Comparison of ENCODE assay signal across 9 mouse cellular contexts in genomic region chr15:9155325-9155724, GRCm38 (mm10). TPM values are rescaled to one million over a fixed set of nuclear protein-coding genes. Genes with fewer than 3 reads are reported as not detected.
DNase-seq lines count a peak whose midpoint lies in the region; ATAC-seq and TF ChIP-seq lines count a peak whose summit lies in the region.
"Had no signal": no experiment of that assay in that cellular context is flagged by ENCODE, and none has a peak within 500 bp of the region (broad histone marks: within the 10 kb centered on the region; RNA-seq: fewer than 3 reads in every experiment).

TSS of gene Skp2 (minus strand) at chr15:9155425.

- DNase-seq in adrenal gland, postnatal 4 days (ENCODE audit: low spot score in 2 of 2): no peak
- no peak for DNase-seq in adrenal gland, postnatal 14 days
- DNase-seq in stomach, postnatal 0 days (ENCODE audit: low spot score): no peak
- no peak for DNase-seq in limb, embryonic 10.5 days (ENCODE audit: low spot score)
- no peak for DNase-seq in right cerebral cortex, adult 18-20 months
- DNase-seq in left cerebral cortex, adult 9 months (ENCODE audit: low spot score in 2 of 2): no peak

- H3K36me3 ChIP-seq in stomach, embryonic 14.5 days (ENCODE audit: control insufficient read depth, insufficient read depth, low read length): peaks cover 21% of the 10 kb centered on the region
- H3K36me3 ChIP-seq in stomach, postnatal 0 days (ENCODE audit: control insufficient read depth, insufficient read depth, low read length): no peaks in the 10 kb centered on the region
- H3K36me3 ChIP-seq in limb, embryonic 10.5 days: peaks cover 51% of the 10 kb centered on the region
- H3K36me3 ChIP-seq in neural tube, embryonic 15.5 days: peaks cover 57% of the 10 kb centered on the region

- TF ChIP-seq CTCF in stomach, postnatal 0 days (IDR thresholded peaks at IDR 0.05; ENCODE audit: low read depth): no peak

- H3K9ac ChIP-seq in stomach, embryonic 14.5 days (replicated peaks; ENCODE audit: low read depth, low read length): no peak within 1 kb of the TSS
- no peak within 1 kb of the TSS for H3K9ac ChIP-seq in stomach, postnatal 0 days (ENCODE audit: low read length)
- no peak within 1 kb of the TSS for H3K9ac ChIP-seq in neural tube, embryonic 15.5 days (replicated peaks)

- ATAC-seq in stomach, embryonic 14.5 days (ENCODE audit: insufficient number of reproducible peaks, insufficient read depth, low FRiP score, low read depth): no peak
- no peak for ATAC-seq in stomach, postnatal 0 days (ENCODE audit: low FRiP score, low TSS enrichment)
- no peak for ATAC-seq in neural tube, embryonic 15.5 days (ENCODE audit: low FRiP score)

- no peak within 1 kb of the TSS for H3K4me2 ChIP-seq in stomach, embryonic 14.5 days (replicated peaks; ENCODE audit: low read depth, low read length)
- no peak within 1 kb of the TSS for H3K4me2 ChIP-seq in stomach, postnatal 0 days (replicated peaks; ENCODE audit: low read depth)
- H3K4me2 ChIP-seq in neural tube, embryonic 15.5 days: no peak within 1 kb of the TSS

- H3K27ac ChIP-seq in stomach, embryonic 14.5 days (ENCODE audit: low read length): no peak within 1 kb of the TSS
- no peak within 1 kb of the TSS for H3K27ac ChIP-seq in stomach, postnatal 0 days (replicated peaks)
- H3K27ac ChIP-seq in limb, embryonic 10.5 days: no peak within 1 kb of the TSS
- H3K27ac ChIP-seq in neural tube, embryonic 15.5 days (replicated peaks): no peak within 1 kb of the TSS

- no peaks in the 10 kb centered on the region for H3K9me3 ChIP-seq in stomach, embryonic 14.5 days (ENCODE audit: control insufficient read depth, low read depth, low read length)
- H3K9me3 ChIP-seq in stomach, postnatal 0 days (ENCODE audit: control insufficient read depth, low read length): no peaks in the 10 kb centered on the region
- H3K9me3 ChIP-seq in limb, embryonic 10.5 days (replicated peaks): no peaks in the 10 kb centered on the region
- H3K9me3 ChIP-seq in neural tube, embryonic 15.5 days (replicated peaks): no peaks in the 10 kb centered on the region

- no peak for TF ChIP-seq EP300 in stomach, postnatal 0 days (optimal IDR thresholded peaks at IDR 0.05)

- H3K4me3 ChIP-seq in stomach, embryonic 14.5 days (ENCODE audit: low read depth, low read length): no peak within 1 kb of the TSS
- no peak within 1 kb of the TSS for H3K4me3 ChIP-seq in stomach, postnatal 0 days (ENCODE audit: low read depth, low read length)
- no peak within 1 kb of the TSS for H3K4me3 ChIP-seq in limb, embryonic 10.5 days
- H3K4me3 ChIP-seq in neural tube, embryonic 15.5 days (replicated peaks): no peak within 1 kb of the TSS
- H3K4me3 ChIP-seq: erythroblast, embryonic 14.5 days had no signal

- no peaks in the 10 kb centered on the region for H3K27me3 ChIP-seq in stomach, embryonic 14.5 days (ENCODE audit: control insufficient read depth, insufficient read depth, low read length)
- H3K27me3 ChIP-seq in stomach, postnatal 0 days (ENCODE audit: control insufficient read depth, insufficient read depth, low read length): no peaks in the 10 kb centered on the region
- H3K27me3 ChIP-seq in limb, embryonic 10.5 days (ENCODE audit: low read depth, poor library complexity, severe bottlenecking): no peaks in the 10 kb centered on the region
- no peaks in the 10 kb centered on the region for H3K27me3 ChIP-seq in neural tube, embryonic 15.5 days (replicated peaks)

- no peaks in the 10 kb centered on the region for H3K4me1 ChIP-seq in stomach, embryonic 14.5 days (ENCODE audit: control insufficient read depth, insufficient read depth, low read length)
- no peaks in the 10 kb centered on the region for H3K4me1 ChIP-seq in stomach, postnatal 0 days (replicated peaks; ENCODE audit: control insufficient read depth, insufficient read depth)
- no peaks in the 10 kb centered on the region for H3K4me1 ChIP-seq in limb, embryonic 10.5 days
- no peaks in the 10 kb centered on the region for H3K4me1 ChIP-seq in neural tube, embryonic 15.5 days

RNA-seq across cellular contexts. Expression of gene Skp2, which starts in this region (rescaled TPM):
- total RNA-seq in adrenal gland, postnatal 4 days (2021): 10 to 100 TPM; 12.0 to 14.6 TPM
- total RNA-seq in adrenal gland, postnatal 14 days (2021): 6.6 and 7.1 TPM in 2 replicates
- 70.8 and 73.4 TPM in 2 replicates for polyA plus RNA-seq in stomach, embryonic 14.5 days (2014; fragmentation: Nextera tagmentation; extraction: Ambion mirVana)
- 8.6 and 9.7 TPM in 2 replicates for polyA plus RNA-seq in stomach, postnatal 0 days (2015; fragmentation: Nextera tagmentation; extraction: Ambion mirVana)
- 128 and 138 TPM in 2 replicates for polyA plus RNA-seq in limb, embryonic 10.5 days (2016; fragmentation: Nextera tagmentation; extraction: Ambion mirVana)
- polyA plus RNA-seq in neural tube, embryonic 15.5 days (2015; fragmentation: Nextera tagmentation; extraction: Ambion mirVana): 17.2 and 23.8 TPM in 2 replicates
